Mouse (Mus musculus): ENCODE measurements around the gene Xpnpep1. TPM values are rescaled to one million over a fixed set of nuclear protein-coding genes. Genes with fewer than 3 reads are reported as not detected.

The Xpnpep1 gene
- total RNA-seq, 2 experiments from 2014 or later: 70.5 to 77.0 TPM

DNA sequence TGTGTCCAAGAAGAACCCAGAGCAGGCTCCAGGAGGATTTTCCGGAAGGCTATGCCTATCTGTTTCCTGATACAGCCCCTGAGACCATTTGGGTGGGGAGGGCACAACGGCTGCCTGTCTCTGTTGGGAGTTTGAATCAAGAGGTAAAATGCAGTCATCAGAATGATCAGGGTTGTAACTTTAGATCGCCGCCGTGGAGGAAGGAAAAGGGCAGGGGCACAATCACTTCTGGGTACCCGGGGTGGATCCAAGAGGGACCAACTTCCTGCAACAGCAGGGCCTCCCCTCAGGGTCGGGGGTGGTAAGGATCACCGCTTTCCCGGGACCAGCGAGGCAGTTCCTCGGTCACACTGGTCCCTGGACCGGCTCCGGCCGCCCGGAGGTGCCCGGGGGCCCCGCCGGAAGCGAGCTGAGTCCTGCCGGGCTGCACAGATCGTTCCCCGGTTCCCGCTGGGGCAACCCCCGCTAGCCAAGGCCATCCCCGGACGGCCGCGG, 2.0 kb downstream of the Xpnpep1 start:
- peak; percentile 15 for ATAC-seq (replicated peaks; ENCODE audit: poor library complexity, severe bottlenecking)

DNA sequence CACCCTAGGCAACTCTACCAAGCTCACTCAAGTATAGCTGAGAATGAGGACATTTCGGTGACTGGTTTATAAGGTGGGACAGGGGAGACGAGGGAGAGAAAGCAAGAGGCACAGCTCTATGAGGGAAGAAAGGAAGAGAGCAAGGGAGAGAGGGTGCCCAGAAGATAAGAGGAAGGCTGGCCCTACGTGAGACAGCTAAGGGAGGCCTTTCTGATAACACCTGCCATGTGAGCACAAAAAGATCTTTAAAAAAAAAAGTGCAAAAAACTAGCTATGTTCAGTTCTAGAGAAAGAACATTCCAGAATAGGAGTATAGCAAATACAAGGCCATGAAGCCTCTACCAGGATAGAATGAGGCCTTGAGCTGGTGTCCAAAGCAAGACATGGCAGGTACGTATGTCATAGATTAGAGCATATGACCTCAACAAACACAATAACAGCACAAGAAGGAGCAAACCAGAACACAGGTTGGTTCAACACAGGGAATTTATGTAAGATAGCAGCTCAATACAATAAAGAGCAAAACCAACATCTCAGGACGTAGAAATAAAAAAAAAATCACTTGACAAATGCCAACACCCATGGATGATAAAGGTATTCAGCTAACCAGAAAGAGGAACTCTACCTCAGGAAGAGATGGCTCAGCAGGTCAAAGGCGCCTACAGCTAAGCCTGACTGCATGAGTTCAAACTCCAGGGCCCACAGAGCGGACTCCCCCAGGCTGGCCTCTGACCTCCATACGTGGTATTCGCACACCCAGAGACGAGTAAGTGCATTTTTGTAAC, 6.7 kb downstream of the Xpnpep1 start:
- no peak for ATAC-seq (replicated peaks; ENCODE audit: poor library complexity, severe bottlenecking)

DNA sequence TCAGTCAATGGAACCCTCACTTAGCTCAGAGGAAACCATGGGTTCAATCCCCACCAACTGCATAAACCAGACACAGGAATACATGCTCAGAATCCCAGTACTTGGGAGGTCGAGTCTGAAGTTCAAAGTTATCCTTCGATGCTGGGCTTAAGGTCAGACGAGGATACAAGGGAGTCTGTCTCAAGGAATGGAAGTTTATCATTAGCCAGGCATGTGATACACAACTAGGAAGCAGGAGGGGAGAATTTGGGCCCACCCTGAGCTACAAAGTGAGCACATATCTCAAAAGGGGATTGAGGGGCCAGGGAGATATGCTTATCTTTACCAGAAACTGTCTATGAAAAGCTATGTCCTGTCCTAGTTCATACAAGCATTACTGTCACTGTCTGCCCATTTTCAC, 7.4 kb downstream of the Xpnpep1 start:
- no peak for ATAC-seq (replicated peaks; ENCODE audit: poor library complexity, severe bottlenecking)

DNA sequence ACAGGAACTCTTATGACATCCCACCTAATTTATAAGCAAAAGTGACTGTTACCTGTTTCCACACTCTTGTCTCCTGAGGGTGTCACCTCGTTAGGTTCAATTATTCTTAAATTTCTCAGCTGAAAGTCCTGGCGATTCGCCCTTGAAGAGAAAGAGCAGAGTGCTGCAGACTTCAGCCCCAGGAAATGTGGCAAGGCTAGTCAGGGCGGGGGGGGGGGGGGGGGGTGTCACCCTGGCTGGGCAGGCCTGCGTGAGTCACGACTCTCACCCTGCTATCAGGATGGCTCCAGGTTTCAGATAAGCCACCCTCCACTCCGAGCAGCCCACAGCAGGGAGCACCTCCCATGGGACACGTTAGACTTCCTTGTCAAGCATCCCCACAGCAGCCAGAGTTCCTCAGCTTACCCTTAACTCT, 8.1 kb downstream of the Xpnpep1 start:
- peak; percentile 61 for ATAC-seq (replicated peaks; ENCODE audit: poor library complexity, severe bottlenecking)

DNA sequence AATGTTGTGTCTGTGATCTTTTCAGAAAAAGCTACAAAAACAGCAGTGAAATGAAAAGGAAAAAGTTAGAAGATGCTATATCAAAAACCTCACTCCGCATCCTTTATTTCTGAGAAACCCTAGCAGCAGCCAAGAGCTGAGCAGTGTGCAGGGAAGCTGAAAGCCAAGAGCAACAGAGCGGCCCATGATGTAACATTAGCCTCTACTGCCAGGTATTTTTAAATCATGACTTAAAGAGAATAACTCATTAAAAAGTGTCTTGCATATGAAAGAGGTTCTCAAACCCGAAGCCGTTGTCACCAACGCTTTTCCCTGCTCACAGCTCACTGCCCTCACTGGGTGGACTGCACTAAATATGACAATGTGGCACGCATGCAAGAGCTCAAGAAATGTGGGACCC, 9.7 kb downstream of the Xpnpep1 start:
- ATAC-seq (replicated peaks; ENCODE audit: poor library complexity, severe bottlenecking): no peak

DNA sequence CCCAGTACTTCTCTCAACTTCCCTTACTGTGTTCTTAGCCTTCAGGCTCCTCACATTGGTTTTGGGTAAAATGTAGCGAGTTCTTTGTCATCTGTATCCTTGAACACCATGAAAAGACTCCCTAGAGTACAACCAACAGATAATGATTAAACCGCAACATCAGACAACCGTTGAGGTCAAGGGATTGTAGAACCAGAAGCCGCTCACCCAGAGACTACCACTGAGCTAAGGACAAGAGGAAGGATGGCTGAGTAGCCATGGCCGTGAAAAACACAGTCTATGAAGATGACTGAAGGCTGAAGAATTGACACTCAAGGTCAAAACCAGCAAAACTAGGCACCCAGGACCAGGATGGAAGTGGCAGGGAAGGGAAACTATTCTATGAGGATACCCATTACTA, 10.3 kb downstream of the Xpnpep1 start:
- no peak for ATAC-seq (replicated peaks; ENCODE audit: poor library complexity, severe bottlenecking)

DNA sequence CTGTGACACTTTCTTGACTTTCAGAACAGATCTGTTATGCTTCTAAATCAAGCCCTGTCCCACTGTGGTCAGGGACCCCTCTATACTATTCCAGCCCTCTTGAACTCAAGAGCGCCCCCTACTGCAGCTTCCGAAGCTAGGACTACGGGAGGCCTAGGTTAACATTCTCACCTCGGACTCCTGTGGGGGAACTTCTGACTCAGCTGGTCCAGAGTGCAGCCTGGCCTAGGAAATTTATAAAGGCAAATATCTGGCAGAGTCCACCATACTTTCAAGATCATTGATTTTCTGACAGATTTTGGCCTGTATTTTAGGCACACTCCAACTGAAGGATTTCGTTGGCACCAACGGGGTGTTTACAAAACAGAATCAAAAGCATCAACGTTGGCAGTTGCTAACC, 11.0 kb downstream of the Xpnpep1 start:
- no peak for ATAC-seq (replicated peaks; ENCODE audit: poor library complexity, severe bottlenecking)

DNA sequence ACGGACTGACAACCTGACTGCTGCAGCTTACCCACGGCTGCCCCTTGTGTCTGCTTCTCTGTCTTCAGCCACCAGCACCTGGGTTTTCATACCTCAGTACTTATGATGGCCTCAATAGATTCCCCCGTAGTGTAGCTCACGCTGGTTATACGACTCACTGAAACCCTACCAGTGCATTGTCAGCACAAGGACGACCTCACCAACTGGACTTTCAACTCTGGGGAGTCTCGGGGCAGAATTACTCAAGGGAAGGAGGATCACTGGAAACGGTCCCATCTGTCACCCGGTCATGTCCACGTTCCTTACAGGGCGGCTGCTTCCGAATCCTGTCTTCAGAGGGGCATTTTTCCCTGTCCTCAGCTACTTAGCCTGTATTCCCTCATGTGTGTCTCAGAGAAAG, 11.8 kb downstream of the Xpnpep1 start:
- ATAC-seq (replicated peaks; ENCODE audit: poor library complexity, severe bottlenecking): no peak

DNA sequence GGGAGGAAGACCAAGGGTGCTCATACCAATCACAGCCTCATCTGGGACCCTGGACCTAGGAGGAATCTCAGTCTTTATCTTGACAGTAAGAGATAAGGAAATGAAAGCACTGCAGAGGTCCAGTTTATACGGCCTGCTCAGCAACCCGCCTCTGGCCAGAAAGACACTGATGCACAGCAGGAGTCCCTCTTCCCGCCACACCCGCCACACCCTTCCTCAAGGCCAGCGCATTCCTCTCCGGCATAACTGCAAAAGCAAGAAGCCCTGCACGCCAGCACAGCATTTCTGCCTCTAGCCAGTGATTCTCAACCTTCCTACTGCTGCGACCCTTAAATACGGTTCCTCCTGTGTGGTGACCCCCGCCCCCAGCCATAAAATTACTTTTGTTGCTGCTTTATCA, 16.8 kb downstream of the Xpnpep1 start:
- ATAC-seq (replicated peaks; ENCODE audit: poor library complexity, severe bottlenecking): no peak

DNA sequence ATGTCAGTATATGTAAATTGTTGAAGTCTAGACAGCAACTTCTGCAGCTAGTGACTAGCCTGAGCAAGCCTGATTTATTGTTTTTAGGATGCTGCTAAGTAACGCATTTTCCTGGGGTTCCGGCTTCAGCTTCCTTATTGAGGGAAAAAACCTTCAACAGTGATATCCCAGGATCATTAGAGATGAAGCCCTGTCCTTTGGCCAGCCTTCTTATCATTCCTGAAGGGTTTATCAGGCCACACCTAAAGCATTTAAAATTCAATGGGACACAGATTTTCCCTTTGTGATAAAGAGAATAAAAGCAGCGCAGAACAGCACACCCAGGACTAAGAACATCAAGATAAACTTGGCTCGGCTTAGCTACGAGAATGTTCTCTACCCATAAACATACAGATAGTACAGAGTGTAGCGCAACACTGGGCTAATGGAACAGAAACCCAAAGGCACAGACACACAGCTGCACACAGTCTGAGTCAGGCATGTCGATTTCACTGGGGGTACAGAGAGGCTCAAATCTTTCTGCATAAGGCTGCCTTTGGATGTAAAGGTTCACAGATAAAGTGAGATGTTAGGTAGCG, 17.9 kb downstream of the Xpnpep1 start:
- ATAC-seq (replicated peaks; ENCODE audit: poor library complexity, severe bottlenecking): no peak

DNA sequence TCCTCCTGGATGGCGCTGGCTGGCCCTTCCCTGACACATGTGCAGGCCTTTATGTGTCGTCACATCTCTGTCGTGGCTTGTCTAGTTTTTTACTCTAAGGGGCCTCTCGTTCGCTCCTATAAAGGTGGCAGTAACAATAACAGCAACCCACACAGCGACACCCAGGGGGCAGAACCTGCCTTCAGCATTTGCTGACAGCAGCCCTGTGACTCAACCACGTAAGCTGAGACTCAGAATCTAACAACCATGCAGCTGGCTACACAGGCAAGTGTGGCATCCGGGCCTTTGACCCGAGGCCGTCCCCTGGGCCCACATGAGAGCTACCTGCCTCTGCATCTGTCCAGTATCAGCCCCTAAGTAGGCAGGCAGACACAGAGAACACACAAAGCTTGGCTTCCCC, 18.5 kb downstream of the Xpnpep1 start:
- no peak for ATAC-seq (replicated peaks; ENCODE audit: poor library complexity, severe bottlenecking)

DNA sequence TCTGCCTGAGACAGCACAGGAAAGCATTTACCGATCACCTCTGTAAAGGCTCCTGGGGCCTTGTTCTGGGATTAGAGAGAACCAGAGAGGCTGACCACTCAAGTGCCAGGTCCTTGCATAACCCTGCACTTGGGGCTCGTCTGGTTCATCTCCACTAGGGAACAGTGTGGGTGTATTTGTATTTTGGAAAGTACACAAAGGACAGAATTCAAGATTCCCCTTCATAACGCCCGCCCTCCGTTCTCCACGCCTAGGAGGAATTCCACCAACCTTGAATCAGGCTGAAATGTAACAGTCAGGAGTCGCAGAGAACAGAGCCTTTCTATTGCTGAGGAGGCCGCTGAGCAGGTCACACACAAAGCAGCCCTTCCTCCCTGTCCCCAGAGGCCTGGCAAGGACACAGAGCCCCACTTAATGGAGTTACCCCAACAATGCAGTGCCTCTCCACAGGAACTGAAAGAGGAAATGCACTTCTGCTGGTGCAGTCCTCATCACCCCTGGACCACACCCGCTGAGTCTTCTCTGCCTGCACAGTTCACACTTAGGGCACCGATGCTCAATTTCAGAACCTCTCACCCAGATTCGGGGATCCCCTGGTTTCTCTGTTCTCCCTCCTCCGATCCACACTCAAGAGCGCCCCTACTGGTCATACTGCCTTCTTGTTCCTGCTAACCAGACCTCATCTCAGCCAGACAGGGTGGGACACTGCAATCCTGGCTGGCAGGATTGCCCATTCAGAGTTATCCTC, 20.1 kb downstream of the Xpnpep1 start:
- ATAC-seq (replicated peaks; ENCODE audit: poor library complexity, severe bottlenecking): peak; percentile 92

DNA sequence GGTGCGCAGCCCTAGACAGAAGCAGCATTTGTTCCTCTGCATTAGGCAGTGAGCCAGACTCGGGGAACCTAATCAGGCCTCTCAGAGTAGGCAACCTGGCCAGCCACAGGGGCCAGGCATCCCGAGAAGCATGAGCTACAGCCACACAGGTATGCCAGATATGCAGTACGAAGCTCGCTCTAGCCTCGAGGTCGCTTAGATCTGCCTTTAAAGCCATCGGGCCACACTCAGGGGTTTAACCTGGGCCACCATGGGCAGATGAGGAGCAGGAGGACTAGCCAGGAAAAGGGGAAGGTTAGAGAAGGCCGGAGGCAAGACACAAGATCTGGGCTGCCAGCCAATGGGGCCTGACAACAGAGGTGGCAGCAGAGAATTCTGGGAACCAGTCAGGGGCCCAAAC, 22.1 kb downstream of the Xpnpep1 start:
- ATAC-seq (replicated peaks; ENCODE audit: poor library complexity, severe bottlenecking): no peak

DNA sequence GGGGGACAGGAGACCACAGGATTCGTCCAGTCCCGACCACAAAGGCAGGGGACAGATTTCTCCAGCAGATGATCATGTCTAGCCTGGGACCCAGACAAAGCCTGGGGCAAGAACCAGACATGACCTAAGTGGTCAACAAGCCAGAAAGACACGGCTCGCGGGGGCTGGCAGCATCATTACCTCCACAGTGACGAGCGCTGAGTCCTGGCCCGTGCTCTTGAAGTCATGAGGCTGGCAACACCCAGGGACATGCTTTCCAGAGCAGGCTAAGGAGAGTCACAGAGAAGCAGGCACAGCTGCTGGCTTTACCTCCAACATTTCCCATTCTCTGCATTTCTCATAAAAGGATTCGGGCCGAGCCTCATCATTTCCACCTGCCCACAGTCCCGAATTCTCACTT, 22.8 kb downstream of the Xpnpep1 start:
- ATAC-seq (replicated peaks; ENCODE audit: poor library complexity, severe bottlenecking): no peak

DNA sequence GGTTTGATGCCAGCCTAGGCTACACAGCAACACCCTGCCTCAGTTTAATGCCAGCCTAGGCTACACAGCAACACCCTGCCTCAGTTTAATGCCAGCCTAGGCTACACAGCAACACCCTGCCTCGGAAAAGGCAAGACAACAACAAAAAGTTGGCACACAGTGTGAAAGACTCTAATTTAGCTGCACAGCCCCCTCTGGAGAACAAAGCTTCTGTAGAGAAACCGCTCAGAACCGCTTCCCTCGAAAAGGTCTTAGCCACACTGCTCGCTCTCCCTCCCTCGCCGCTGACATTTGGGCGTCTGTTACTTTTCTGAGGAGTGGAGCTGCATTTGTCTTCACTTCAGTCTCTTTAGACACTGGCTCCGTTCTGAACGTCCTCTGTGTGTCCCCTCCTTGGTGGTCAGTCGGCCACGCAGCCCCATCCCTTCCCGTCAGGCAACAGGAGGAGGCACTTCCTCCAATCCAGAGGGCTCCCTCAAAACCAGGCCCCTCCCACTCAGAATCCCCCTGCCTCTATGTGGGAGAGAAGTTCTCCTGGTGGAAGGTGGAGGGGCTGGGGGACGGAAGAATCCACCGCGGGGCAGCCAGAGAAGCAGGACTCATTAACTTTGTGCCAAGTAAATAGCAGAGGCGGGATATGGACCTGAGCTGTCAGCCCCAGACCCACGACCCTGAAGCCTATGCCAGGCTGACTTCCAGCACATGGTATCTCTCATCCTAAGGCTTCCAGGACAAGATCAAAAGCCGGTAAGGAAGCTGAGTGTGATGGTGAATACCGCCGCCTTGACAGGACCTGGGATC, 24.9 kb downstream of the Xpnpep1 start:
- ATAC-seq (replicated peaks; ENCODE audit: poor library complexity, severe bottlenecking): no peak

DNA sequence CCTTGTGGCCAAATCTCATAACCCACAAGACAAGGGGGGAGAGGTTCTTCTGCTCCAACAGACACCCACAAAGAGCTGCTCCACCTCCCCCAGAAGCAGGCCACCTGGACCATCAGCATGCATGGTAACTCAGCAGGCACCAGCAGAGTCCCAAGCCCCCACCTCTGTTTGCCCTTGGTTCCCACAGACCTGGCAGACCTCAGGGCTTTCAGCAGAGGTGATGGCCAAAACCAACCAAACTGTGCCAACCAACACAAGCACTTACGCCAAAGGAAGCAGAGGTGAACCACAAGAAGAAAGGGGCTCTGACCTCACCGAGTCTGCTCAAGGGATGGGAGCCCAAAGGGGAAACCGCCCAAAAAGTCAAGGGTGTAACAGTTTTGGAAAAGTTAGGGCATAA, 26.3 kb downstream of the Xpnpep1 start:
- no peak for ATAC-seq (replicated peaks; ENCODE audit: poor library complexity, severe bottlenecking)

DNA sequence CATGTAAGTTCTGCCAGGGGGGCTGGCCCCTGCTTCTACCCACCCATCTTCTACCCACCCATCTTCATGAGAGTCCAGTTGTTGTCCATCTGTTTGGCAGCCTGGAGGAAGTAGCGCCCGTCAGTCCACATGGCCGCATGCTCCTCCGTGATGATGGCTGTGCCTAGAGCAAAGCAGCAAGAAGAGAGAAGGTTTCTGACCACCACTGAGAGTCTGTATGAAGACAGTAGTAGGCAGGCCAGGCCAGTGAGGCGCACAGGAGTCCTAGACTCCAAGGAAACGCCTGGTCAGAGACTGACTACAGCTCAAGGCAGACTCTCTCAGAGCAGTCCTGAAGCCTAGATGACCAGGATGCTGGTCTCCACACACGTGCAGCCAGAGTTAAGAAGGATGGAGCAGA, 26.7 kb downstream of the Xpnpep1 start:
- ATAC-seq (replicated peaks; ENCODE audit: poor library complexity, severe bottlenecking): no peak

DNA sequence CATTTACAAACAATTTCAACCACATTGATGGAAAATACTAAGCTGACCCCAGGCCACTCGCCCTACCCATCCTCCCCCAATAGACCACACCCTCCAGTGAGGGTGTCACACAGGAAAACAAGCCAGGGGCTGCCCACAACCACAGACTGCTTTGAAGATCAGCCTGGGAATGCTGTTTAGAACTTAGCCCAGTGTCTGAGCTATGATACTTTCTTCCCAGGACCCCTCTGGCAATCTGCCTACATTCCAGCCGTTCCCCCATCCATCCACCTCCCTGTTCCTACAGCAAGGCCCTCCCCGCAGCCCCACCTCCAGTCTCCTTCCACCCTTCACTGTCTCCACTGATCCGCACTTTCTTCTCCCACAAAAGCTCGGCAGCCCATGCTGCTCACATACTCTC, 29.1 kb downstream of the Xpnpep1 start:
- ATAC-seq (replicated peaks; ENCODE audit: poor library complexity, severe bottlenecking): no peak

DNA sequence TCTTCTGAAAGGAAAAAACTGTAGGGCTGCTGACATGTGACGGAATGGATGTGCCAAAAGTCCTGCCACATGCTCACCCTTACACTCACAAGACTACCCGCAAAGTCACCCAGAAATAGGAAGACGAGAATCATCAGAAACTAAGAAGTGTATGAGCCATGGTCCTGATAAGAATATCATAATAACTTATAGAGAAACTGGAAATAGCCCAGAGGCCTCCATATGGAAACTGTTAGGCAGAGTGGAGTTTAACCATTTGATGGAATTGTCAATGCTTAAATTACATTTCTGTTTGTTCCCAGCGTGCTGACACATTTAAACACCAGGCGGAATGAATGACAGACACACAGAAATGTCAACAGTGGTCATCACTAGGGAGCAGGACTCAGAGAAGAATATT, 31.1 kb downstream of the Xpnpep1 start:
- ATAC-seq (replicated peaks; ENCODE audit: poor library complexity, severe bottlenecking): no peak

DNA sequence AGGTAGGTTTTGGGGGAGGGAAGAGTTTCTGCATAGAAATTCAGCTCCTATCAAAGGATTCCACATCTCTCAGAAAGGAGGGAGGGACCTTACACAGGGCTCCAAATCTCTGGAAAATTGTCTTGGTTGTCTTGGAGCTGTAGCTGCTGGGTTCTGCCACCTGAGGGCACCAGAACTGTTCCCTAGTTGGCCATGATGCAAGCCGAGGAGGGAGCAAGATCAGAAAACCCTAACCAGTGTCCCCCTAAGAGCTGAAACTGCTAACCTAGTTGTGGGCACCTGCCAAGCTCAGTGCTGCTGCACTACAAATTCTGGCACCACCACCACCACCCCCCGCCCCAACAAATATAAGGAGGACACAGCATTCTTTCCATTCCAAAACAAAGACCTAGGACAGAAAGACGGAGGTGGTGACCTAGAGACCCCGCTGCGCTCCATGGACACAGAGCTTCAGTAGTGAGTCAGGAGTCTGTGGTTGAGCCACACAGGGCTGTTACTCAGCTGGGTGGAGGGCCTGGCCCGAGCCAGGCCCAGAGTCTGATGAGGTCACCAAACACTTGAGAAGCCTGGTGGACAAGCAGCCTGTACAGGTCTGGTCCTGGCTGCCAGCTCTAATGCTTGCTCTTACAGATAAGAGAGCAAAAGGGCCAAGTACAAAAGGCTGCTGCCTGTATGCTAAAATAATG, 31.9 kb downstream of the Xpnpep1 start:
- ATAC-seq (replicated peaks; ENCODE audit: poor library complexity, severe bottlenecking): peak; percentile 64
